Mouse (Mus musculus) frontal cortex, adult 2 months (tissue): ENCODE data around the gene 2610001J05Rik. TPM values are rescaled to one million over a fixed set of nuclear protein-coding genes. Genes with fewer than 3 reads are reported as not detected.
"Not testable (repeated sequence)": the region's sequence is repeated elsewhere in the genome, so short reads cannot be mapped to it uniquely, and the experiment has no call there.

Experiments
- DNase-seq, 2 experiments: peaks; one replicate each; pipeline ENCODE4 v3.0.0; 2022; ENCODE audit warnings: low spot score in 1 of 2; ENCODE audit errors: extremely low spot score in 1 of 2
- polyA plus RNA-seq: library from polyadenylated mRNA; depleted of rRNA; stranded (reverse); fragments of >200 nt; gene quantifications from 2 replicates; pipeline ENCODE4 v1.2.3, GENCODE M21; 2012; rRNA removed

2610001J05Rik gene
- 75.3 and 85.0 TPM in 2 replicates for polyA plus RNA-seq

DNA sequence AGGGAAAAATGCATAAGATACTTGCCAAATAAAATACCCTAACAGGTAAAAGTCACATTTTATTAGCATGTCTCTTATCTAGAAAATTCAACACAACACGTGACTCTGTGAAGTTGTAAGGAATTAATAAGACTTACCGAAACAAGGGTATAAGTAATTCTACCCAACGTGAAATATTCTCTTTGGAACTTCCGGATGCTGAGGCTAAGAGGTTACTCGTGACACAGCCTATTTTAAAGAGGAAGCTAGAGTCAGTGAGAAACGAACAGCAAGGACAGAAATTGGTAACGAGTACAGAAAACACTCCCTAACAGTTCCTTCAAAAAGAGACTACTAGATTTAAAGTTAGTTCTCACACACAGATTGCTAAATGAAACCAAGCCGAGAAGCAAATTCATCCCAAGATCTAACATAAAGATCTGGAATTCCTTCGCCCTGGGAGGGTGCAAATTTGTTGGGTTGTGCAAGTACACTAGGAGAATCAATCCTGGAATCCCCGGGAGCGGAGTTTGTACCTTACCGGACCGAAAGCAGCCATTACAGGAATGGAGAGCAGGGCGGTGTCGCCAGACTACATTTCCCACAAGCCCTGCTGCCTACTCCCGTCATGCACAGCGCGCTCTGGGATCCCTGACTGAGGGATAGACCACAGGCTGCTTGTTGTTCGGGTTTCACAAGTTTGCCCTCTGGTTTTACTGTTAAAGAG is at the start of gene 2610001J05Rik:
Gene 2610001J05Rik (minus strand): TSS at position 600 of the 706 bp plus-strand sequence.
- DNase-seq, result peak; percentile 87 to 96

DNA sequence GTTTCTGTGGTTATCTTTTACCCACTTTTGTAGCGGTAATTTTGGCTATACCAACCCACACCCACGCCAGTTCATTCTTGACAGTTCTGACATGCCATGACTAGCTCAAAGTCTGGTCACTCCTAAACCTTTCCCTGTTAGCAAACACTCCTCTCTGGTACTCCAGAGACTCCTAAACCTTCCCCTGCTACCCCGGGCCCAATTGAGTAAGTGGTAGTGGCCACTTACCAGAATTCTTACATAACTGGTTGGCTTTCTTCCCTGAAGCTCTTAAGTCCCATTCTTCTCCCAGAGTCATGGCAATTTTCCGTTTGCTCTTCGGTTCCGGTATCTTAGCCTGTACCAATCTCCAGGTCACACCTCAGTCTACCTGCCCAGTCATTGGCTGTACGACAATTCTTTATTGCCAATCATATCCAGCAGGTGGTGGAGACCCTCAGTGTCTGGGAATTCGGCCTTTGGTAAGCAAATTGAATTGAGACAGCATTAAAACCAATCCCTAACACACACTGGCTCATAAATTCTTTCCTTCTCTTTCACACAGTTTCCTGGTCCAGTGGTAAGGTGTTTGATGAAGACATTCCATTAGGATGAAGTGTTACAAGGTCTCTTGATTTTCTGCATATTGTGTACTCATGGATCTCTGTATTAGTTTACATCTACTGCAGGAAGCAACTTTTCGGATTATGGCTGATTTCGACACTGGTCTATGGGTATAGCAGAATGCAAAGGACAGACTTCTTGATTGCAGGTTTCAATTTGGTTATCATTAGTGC is 38.6 kb upstream of the 2610001J05Rik start:
- no peak for DNase-seq

DNA sequence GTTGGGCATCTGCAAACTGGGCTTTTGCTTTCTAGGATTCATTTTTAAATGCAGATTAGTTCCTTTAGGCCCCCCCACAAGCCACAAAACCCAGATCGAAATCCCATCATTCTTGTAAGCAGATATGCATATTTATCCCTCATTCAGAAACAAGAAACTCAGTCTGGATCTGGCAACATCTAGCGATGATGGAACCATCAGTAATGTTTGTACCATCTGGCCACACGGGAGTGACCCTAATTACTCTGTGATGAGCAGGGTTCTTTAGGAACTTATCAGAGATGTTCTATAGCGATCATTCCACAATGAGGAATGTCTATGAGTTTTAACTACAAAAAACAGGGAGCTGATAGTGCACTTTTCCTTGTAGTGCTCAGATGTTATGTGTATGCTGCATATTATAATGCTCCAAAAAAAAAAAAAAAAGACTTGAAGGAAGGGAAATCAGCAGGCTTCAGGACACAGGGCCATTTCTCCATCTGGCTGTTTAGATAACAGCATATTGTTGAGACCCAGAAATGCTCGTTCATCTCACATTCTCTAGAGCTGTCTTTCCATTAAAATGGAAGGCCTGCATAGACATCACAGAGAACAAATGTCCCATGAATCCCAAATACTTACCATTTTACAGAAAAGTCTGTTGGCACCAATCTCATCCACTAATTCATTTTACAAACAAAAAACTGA is 31.8 kb upstream of the 2610001J05Rik start:
- no peak for DNase-seq

DNA sequence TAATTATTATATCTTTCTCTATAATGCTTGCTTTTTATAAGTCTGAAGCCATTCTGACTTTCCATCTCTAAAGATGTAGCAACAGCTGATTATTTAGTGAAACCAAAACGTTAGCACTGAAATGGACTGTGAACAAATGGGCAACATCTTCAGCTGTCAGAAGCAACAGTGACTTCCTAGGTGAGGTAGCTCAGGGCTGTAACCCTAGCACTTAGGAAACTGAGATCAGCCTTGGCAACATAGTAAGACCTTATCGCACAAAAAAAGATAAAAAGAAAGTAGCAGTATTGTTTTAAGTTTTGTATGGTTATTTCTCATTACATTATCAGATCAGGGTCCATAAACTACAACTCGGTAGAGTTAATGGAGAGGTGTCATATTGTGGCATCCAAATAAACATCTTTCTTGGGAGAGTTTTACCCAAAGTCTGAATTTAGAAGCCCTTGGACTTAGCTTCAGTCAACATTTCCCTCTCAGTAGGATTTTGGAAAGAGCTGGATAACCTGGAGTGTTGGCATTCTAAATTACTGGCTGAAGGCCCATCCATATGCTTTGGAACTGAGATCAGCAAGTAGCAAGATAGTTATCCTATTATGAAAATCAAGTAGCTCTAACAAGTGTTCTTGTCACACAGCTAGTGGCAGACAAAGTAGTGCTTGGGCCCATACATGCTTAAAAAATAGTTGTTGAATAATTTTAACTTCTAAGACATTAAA is 13.7 kb upstream of the 2610001J05Rik start:
- DNase-seq, result no peak

DNA sequence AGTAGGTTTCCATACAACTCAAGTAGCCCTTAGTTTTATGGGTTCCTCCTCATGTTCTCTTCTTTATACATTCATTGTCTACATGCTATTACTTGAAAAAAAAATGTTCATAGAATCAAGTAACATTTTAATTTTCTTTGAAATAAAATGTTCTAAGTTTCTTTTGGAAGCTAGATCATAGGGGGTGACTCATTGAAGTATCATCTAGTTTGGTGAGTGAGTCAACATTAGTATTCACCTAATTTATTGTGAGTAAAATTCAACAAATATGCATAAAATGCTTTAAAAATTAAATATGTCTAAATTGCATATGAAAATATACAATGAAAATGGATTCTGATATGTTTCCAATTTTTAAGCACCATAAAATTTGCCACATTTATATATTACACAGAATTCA is 11.6 kb upstream of the 2610001J05Rik start:
- DNase-seq, result no peak

DNA sequence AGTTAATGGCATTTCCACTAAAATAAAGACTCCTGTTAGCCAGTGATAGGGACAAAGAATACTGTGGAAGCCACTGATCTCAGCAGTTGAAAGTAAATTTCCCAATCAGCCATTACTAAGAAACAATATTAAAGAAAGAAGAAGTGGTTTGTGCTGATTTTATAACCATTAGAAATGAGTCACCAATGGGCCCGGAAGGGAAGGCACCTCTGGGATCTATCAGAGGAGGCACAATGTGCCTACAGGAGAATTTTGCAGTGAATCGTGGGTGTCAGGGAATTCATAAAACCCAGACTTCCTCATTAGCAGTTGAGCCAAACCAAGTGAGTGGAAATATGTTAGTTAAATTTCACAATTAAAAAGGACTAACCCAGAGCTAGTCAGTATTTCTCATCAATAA is 2.6 kb upstream of the 2610001J05Rik start:
- DNase-seq, result no peak

DNA sequence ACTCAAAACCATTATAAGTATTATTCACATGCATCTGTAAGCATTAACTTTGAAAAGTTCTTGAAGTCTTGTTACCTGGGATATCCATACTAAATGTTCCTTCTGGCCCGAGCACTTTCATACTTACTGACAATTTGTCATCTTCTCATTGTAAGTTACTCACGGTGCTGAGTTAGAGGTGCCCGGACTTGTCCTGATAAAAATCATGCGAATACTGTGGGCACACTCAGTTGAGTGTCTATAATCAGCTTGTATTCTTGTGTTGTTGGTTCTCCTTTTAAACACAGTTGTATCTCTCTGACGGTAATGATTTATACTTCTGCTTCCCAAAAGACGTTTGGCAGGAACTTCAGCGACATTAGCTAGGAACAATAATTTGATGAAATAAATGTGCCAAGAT is 758 bp upstream of the 2610001J05Rik start:
- peak in 1 of 2 experiments; percentile 12 for DNase-seq

DNA sequence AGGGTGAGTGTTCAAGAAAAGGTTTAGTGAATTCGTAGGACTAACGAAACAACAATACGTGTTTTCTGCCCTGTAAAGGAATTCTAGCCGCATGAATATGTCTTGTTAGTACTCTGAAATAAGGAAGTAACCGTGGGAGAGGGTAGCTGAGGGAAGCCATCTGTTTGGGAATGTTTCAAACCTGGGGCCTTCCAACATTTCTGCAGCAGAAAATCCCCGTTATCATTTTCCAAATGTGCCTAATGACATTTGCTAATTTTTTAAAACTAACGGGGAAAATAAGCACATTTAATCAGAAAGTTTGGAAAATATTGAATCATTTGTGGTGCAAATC is 274 bp upstream of the 2610001J05Rik start:
- no peak for DNase-seq

DNA sequence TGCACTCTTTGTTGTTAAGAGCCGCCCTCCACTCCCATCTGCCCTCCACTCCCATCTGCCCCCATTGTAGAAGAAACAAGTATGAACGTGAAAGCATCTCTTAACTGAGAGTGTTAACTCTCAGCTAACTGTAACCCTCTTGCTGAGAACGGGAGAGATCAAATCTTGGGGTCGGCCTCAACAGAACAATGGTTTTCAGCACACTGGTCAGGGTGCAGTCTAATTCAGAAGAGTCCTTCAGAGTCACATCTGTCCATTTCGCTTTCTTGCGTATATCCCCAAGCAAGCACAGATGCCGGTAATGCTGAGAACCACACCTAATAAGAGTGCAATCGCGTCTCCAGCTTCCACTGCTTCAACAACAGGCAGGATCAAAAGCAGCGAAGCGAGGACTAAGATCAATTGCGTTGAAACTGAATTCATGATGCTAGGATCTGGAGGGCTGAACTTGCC is 1.0 kb downstream of the 2610001J05Rik start:
- peak in 1 of 2 experiments; percentile 11 for DNase-seq

DNA sequence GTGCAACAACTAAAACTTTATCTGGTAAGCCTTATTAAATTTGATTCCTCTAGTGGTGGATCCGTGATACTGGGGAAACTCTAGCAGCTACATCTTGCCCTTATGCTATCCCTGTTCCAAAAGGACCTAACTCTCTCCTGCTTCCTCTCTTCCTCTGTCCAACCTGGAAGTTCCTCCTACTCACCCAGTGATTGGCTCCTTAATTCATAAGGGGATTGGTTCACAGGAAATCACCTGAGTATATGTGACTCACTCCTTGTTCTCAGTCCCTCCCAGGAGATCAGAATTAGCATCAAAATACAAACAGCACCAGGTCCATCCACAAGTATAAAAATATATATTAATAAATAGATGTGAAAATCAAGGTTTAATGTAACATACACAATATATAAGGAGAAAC is 10.7 kb downstream of the 2610001J05Rik start:
- no peak for DNase-seq

DNA sequence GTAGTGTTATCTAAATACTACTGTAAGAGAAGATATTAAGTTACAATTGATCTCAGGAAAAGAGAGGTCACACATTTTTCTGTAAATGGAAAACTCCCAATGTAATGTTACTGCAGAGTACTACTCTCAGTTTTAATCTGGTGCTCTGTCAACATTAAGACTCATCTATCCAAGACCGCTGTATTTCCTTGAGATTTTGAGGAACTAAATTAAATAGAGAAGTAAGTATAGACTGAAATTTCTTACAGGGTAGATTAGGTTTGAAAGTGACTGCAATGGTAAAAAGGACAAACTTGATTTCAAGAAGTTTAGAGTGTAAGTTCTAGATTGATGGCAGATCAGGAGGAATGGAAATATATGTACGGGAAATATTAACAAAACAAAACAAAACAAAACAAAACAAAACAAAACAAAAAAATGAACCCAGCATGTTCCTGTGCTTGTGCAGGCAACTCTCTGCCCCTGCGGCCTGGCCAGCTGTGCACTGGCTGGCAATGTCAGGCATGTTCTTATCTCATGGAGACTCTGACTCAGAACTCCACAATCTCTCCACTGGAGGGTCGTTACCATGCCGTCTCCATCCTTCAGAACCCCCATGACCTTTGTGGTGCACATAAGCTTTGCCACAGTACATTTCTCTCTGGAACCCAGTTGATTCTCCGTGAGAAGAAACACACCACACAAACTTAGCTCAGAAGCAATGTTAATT is 11.3 kb downstream of the 2610001J05Rik start:
- DNase-seq, result no peak

DNA sequence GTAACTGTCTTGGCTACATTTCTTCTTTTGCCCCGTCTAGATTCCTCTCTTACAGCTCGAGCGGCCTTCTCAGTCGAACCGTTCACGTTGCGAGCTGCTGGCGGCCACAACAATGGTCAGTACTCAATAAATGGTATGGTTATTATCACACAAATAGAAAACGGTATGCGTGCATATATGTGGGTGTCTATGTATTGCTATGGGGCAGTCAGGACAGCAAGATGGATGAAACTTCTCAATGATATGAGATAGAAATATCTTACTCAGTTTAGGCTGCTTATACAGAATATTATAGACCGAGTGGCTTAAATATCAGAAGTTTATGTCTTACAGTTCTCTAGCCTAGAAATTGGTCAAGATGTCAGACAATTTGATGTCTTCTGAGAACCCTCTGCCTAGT is 17.1 kb downstream of the 2610001J05Rik start:
- DNase-seq, result no peak

DNA sequence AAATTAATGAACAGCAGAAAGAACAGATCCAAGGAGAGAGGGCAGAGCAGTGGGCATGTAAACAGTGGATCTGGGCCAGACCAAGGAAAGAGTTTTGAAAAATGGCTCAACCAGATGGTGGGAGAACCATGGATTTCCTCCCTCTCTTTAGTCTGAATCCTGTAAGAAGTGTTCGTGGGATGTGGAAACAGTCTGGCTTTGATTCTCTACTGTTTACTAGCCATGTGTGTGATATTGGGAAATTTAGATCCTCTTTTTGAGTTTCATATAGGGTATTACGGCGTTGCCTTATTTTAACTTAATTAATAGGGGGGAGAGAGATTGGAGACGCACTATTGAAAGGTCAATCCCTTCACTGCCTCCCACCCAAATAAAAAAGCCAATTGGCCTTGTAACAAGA is 18.1 kb downstream of the 2610001J05Rik start:
- no peak for DNase-seq

DNA sequence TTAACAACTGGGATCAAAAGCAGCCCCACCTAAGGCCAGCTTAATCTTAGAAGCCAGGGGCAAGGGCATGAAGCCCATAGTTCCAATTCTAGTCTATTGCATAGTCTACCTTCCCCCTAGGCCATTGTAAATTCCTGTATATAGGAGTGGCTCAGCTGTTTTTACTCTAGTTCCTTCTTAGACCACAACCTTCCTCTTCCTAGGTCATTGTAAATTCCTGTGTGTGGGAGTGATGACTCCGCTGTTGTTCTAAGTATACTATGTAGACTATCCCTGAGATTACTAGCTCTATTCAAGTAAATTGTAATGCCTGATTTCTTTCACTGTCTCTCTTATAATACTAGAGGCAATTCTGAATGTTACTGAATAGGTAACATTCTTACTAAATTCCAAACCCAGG is 25.3 kb downstream of the 2610001J05Rik start:
- not testable (repeated sequence) for DNase-seq

DNA sequence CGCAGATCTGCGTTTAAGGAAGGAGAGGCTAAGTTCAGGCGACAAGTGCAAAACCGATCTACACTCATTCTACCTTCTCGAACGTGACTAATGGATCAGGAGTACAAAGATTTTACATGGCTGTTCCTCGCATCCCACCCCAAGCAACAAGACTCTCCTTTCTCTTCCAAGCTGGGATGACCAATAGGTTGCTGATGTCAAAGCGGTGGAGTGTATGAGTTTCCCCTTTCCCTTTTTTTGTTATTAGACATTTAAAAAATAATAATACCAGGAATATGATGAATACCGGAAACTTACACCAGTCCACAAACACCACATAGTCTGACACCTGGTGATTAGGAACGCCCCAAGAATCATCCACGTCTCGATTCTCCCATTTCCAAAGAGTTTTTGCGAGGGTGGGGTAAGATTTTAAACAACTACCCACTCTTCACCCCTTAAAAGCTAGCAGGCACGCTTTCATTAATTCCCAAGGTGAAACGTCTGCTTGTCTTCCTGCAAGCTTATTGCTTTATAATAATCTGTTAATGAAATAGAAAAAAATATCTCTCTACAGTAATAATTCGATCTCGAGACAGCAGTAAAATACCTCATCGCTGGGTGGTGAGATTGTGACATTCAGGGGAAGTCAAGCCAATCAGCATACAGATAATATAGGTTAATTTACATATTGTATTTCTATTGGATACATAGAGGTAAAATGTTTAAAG is 31.8 kb downstream of the 2610001J05Rik start, which contains the start of gene Gpr85:
Gene Gpr85 (minus strand): TSS at position 598 of the 710 bp plus-strand sequence.
- peak; percentile 21 to 66 for DNase-seq

DNA sequence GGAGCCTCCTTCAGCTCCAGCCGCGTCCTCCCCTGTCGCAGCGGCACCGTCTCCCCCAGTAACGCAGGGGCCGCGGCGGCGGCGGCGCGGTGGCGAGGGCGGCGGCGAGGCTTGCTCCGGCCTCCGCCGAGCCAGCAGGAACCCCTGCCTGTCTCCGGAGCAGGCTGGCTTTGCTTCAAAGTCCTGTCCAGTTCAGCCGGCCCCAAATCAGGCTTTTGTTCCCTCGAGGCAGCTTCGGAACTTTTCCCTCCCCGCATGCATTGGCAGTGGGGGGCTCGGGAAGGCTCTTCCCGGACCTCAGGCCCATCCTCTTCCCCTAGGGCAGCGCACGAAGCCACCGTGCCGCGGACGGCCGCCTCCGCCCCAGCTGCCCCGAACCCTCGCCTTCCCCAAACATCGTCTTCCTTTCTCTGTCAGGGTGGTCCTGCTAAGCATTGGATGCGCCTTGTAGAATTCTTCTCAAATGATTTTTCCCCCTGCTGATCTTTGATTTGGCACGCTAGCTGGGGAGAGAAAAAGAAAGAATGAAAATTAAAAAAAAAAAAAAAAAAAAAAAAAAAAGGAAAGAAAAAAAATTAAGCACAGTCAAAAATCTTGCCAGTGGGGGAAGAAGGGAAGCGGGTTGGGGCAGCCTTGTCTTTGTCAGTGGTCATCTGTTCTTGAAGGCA is 32.5 kb downstream of the 2610001J05Rik start:
- DNase-seq, result peak; percentile 52 to 83

DNA sequence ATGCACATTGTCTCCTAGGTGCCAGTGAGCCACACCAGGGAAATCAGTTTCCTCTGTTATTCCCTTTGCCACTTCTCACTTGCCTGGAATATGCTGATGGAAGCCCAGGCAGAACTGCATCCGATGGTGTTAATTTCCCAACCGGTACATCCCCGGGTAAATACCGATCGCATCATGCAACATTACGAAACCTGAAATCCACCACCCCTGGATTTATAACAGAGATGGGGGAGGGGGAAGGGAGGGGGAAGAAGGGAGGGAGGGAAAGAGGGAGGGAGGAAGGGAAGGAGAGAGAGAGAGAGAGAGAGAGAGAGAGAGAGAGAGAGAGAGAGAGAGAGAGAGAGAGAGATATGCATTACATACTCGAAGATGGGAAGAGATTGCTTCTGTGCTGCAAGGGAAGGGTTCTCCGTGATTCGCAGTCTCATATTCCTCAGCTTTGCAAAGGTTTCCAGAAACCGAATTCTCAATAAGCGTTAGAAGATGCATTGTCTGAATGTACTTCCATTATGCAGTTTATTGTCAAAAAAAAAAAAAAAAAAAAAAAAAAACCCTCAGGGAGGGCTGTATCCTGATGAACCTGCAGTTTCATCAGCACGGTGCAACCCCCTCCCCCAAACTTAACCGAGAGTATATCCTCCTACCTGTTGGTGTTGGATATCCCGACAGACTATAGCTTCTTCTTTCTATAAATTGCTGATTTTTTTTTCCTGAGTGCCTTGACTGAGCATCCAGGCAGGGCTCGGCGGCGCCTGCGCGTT is 33.2 kb downstream of the 2610001J05Rik start:
- DNase-seq, result peak; percentile 24 to 52

DNA sequence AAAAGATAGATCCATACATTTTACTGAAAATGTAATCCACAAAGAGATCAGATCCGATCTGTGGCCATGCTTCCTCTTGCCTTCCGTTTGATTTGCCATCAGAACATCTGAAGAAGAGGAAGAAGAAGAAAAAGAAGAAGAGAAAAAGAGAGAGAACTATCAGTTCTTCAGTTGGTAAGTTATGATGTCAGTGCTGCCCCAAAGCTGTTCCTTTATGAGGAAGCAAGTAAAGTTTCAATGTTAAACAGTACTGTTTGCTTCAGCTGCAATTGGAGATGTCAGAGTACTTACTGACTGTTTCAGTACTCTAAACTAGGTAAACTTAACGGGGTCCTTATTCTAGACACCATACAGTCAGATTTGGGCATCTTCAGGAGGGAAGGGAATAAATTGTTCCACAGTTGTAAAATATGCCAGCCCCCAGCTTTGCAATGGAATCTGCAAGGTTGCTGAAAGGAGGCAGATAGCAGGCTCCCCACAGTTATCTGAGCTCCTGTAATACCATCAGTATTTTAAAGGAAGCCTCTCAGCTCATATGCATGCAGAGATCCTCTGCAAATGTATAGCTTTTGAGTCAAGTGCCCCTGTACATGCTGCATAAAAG is 34.2 kb downstream of the 2610001J05Rik start:
- peak in 1 of 2 experiments; percentile 31 for DNase-seq
